Mouse (Mus musculus): ENCODE results near the gene Myo6.

The Myo6 gene

DNA sequence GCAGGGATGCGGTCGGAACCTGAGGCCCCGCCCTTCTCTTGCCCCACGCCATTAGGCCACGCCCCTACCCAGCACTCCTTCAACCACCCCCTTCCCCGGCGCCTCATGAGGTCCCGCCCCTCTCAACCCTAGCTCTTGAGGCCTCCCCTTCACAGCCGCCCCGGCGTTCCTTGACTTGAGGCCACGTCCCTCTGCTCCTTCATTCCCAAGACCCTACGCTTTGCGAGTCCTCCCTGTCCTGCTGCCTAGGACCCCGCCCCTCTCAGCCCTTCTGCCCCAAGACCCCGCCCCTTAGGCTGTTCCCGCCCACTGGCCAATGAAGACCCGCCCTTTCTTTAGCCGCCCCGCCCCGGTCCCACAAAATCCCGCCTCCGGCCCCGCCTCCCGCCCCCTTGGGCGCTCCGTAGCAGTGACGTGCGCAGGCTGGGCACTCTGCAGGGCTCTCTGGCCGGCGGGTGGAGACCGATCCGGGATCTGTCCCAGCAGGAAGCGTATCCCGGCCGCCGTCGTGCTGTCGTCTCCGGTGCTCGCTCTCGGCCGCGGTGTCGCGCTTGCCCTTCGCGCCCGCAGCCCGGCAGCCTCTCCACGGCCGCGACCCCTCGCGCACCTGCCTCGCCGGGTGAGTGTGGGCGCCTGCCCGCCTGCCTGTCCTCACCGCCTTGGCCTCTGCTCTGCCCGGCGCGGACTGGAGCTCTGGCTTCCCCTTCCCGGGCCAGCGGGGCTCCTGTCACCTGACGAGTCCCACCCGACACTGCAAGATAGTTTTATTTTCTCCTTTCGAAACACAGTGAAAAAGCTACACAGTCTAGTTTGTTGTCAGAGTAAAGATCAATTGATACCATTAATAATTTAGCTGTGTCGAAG, at the start of gene Myo6:
TSS of gene Myo6 (plus strand) at position 421 of the 864 bp plus-strand sequence.
- DNase-seq (ENCODE audit: low spot score), result peak; percentile 92

DNA sequence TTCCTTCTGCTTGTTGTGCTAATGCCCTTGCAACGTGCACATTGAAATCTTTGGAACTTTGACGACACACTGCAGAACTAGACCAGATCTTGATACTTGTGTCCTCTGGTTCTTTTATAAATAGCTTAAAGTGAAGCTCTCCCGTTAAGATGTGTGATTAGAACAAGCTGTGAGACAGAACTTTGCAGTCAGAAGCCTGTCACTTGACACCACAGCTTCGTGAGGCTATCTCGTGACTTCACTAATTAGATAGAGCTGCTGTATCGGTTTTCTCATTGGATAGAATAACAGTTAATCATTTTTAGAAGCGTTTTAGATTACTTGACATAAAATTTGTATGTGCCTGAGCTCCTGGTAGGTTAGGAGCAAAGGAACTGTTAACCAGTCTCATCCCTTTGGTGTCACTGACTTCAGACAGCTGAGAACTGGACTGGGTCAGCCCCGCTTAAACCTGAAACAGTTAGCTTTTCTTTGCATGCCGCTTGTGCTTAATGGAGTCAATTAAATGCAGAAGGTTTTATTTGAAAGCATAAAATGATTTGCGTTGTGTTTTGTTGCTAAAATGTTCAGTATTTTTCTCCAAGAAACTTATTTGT, 18.7 kb upstream of the Myo6 start:
- no peak for DNase-seq (ENCODE audit: low spot score)

DNA sequence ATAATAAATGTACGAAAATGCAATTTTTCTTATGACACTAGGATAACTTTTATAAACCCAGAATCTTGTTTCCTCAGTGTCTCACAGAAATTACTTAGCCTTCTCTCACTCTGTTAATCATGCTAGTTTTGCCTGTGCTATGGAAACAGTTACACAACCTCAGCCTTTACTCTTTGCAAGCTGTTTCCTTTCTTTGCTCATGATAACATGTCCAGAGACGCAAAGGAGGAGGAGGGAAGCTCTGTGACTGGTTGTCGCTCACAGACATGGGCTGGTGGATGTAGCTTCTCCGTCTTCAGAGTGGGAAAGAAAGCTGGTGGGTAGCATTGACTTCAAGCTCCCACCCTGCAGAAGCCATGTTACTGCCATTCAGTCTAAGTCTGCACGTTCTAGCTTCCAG, 15.2 kb upstream of the Myo6 start:
- no peak for DNase-seq (ENCODE audit: low spot score)

DNA sequence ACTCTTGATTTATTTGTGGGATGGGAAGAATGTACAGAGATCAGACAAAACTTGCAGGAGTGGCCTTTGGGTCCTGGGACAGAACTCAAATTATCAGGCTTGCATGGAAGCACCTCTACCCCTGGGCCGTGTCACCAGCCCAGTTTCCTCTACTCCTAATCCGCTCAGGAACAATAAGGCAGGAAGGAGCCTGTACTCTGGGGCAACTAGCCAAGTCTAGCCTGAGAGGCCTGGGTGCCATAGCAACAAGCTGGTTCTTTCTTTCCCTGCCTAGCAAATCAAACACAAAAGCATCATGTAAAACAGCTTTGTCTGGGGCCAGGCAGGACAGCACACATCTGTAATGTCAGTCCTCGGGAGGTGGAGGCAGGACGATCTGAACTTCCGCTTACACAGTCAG, 9.6 kb upstream of the Myo6 start:
- DNase-seq (ENCODE audit: low spot score), result no peak

DNA sequence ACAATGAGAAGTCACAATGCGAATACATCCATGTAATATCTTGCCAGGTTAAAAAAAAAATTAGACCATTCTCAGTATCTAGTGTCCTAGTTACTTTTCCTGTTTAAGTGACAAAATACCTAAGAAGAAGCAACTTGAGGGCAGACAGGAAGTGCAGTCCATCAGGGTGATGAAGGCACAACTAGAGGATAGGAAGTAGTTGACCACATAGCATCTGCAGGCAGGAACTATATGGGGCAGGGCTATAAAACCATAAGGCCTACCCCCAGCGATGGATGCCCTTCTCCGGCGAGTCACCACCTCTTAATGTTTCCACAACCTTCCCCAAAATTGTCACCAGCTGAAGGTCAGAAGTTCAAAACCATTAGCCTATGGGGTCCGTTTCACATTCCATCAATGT, 8.1 kb upstream of the Myo6 start:
- no peak for DNase-seq (ENCODE audit: low spot score)

DNA sequence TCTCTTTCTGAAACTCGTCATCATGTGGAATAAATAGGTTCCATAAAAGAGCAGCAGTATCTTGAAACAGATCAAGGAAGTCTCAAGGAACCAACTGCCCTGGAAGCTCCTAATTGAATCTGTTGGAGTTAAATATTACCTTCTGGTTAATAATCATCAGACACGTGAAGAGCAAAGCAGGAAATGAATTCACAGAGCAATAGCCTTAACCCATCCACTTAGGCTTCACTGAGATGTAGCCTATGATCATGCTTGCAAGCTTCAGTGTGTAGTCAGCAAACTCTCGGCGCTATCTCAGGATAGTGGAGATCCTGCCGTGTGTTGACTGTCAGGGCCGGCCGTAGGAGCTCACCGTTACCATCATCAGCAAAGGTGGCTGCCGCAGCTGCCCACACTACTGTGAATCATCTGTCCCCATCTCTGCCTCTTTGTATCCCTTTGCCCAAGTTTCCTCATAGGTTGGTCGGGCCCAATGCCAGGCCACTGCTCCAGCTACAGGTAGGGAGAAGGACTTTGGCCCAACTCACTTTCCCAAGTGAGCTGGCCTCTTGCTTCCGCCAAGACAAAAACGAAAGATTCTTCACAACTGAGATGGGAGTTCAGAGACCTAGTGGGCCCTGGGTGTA, 6.9 kb upstream of the Myo6 start:
- no peak for DNase-seq (ENCODE audit: low spot score)

DNA sequence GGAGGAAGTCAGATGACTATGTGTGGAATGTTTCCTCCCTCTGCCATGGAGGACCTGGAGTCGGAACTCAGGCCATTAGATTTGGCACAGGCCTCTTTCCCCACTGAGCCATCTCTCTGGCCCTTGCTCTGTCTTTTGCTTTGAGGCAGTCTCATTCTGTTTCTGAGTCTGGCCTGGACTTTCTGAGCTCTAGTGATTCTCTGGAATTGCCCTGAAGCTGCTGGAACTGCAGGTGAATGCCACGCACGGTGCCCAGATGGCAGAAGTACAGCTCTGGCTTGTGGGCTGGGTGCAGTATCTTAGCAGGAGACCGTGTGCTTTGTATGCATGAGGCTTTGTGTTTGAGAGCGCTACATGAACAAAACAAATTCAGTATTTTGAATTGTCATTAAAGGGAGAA, 5.9 kb upstream of the Myo6 start:
- no peak for DNase-seq (ENCODE audit: low spot score)

DNA sequence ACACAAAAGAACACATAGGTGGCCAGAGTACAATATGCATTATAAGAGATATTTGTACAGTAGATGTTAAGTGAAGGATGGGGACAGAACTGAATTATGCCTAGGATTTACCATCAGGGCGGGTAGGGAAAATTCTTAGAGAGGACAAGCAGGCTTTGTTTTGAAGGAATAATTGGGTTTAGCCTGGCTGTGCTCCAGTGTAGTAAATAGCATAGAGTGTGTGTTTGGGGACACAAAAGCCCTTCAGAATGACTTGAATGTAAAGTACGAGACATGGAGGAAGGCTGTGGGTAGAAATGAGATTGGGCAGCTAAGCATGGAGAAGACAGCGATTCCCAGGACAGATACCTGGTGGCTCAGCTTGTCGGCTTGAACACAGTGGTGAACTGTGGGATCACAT, 3.4 kb upstream of the Myo6 start:
- no peak for DNase-seq (ENCODE audit: low spot score)

DNA sequence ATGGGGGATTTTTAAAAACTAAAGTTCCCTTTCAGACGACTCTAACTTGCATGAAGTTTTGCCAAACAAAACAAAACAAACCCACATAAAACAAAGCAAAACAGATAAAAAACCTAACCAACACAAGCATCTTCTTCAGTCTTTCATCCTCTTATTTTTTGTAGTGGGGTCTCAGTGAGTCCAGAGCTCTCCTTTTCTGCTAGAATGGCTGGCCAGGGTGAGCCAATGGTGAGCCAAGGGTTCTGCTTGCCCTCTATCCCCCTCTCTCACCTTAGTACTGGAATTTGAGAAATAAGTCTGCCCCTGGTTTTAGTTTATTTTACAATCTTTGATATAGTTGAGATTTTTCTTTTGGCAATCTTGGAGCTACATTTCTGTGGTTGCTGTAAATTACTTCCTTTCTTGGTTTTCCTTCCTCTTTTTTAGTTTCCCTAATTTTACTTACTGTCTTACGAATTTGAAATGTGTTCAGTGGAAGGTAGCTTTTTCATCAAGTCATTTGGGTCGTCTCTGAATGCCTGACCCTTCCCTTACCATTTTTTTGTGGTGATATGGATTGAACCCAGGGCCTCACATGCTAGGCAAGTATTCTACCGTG, 1.6 kb upstream of the Myo6 start:
- DNase-seq (ENCODE audit: low spot score), result no peak

DNA sequence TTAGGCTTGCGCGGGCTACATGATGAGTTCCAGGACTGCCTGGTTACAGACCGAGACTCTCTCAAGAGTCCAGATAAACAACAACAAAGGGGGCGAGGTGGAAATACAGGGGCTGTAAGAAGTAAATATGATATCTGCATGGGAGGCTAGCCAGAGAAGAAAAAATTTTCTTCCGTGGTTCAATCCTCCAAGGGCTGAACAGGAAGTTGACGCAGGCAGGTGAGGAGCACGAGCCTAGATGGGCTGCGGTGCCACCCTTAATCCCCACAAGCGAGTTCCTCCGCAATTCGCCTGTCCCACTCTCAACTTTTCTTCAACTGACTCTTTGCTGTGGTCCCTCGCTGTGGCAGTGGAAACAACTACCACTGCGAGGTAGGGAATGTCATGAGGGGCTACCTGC, 640 bp upstream of the Myo6 start:
- DNase-seq (ENCODE audit: low spot score), result no peak

DNA sequence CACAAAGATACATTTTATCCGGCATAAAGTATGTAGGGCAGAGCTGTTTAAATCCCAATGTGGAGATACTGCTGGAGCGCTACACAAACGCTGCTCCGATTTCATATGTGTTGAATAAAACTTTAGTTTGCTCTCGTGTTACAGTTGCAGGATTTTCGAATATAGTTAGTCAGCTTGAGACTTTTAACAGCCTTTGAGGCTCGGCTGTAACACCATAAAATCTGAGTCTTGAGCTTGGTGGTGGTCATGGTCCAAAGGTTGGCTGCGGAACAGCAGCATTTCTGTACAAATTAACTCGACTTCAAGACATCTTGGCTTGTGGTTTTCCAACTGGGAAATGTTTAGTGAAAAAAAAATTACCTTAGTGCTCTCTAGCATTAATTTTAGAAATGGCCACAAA, 859 bp downstream of the Myo6 start:
- no peak for DNase-seq (ENCODE audit: low spot score)

DNA sequence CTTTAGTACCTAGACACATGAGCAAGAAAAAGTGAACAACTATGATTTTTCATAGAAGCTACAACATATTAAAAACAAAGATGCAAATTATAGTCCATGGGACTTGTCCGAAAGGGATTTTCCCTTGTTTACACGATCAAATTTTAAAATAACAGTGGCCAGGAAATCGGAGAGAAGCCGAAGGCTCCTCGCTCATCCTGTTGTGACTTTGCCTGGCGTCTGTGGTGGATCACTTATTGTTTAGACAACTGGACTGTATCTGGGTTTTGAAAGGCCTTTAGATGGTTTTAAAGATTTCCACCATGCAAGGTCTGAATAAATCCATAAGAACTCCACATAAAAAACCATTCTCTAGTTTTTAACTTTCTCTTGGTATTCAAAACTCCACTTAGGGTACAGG, 1.6 kb downstream of the Myo6 start:
- no peak for DNase-seq (ENCODE audit: low spot score)

DNA sequence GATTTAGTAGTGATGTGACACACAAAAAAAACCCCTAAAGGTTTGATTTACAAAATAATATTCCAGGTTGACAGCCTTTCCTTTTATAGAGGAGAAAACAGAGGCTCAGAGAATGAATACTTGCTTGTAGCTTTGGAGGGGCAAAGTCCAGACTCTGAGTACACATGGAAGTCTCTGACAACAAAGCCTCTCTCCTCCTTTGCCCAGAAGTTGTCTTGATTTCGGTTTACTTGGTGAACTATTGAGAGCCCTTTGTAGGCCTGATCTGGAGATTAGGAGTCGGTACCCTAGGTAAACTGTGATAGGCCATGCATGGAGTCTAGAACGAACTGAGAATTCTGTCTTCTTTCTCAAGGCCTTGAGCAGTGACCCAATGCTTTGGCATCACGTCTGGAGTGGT, 2.3 kb downstream of the Myo6 start:
- no peak for DNase-seq (ENCODE audit: low spot score)

DNA sequence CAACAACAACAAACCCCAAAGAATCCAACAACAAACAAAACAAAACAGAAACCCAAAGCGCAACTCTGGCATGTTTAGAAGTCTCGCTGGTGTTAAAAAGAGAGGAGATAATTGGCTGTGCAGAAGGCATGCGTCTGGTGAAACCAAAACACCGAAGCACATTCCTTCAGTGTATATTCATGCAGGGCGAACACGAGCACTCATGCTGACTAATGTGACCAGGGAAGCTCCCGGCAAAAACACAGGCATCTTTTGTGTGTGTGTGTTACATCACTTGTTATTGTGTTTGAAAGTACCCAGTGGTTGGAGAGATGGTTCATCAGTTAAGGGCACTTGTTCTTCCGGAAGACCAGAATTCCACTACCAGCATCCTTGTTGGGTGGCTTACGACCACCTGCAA, 4.7 kb downstream of the Myo6 start:
- DNase-seq (ENCODE audit: low spot score), result peak; percentile 33

DNA sequence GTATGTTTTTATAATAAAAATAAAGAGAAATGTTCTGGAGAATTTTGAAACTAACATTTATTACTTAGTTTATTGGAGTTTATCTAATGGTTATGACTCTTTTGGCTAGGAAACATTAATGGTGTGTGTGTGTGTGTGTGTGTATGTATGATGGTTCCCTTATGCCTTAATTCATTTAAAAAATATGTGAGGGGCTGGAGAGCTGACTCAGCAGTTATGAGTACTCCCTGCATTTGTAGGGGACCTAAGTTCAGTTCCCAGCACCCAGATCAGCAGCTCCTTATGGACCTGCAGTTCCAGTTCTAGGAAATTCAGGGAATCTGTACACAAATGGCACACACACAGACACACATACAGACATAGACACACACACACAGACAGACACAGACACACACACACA, 6.4 kb downstream of the Myo6 start:
- DNase-seq (ENCODE audit: low spot score), result no peak

DNA sequence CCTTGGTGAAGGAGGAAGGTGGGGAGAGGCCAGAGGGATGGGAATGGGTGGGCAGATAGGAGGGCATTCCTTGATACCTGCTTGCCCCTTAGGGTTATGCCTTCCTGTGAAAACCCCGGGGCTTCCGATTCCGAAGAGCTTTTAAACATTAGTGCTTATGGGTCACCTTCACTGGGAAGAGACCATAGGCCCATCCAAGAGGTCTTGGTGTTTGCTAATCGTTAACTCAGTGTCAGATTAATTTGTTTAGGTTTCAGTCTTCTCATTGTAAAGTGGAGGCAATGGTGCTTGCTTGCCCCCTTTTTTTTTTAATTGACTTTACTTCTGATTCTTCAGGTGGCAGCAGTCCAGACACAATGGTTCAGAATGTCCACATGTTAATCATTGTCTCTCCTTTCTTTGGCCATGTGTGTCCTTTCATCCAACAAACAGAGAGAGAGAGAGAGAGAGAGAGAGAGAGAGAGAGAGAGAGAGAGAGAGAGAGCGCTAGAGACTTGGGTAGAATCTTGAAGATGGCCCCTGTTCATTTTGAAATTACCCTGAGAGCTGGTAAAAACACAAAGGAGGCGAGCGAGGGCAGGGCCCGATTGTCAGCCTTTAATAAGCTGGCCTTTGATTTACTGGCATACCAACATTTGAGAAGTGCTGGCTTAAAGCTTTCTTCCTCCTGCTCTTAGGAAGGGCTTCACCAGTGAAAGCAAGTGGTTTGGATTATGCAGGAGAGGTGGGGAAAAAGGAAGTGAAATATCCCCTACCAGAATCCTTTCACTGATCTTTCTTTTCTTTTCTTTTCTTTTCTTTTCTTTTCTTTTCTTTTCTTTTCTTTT, 7.8 kb downstream of the Myo6 start:
- DNase-seq (ENCODE audit: low spot score), result no peak

DNA sequence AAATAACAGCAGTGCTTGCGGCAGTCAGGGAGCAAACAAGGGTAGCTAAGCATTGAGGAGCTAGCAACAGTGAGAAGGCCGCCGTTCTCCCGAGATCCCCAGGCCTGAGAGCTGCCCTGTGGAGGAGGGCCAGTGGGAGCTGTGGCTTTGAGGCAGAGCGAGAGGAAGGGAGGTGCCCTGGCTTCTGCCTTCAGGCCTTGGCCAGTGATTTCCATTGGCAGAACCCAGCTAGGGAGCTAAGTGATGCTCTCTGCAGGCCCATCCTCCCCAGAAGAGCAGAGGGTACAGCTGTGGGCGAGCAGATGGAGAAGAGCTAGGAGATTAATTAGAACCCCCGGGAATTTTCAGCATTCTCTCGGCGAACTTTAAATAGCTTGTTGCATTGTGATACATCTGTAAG, 8.8 kb downstream of the Myo6 start:
- peak; percentile 34 for DNase-seq (ENCODE audit: low spot score)

DNA sequence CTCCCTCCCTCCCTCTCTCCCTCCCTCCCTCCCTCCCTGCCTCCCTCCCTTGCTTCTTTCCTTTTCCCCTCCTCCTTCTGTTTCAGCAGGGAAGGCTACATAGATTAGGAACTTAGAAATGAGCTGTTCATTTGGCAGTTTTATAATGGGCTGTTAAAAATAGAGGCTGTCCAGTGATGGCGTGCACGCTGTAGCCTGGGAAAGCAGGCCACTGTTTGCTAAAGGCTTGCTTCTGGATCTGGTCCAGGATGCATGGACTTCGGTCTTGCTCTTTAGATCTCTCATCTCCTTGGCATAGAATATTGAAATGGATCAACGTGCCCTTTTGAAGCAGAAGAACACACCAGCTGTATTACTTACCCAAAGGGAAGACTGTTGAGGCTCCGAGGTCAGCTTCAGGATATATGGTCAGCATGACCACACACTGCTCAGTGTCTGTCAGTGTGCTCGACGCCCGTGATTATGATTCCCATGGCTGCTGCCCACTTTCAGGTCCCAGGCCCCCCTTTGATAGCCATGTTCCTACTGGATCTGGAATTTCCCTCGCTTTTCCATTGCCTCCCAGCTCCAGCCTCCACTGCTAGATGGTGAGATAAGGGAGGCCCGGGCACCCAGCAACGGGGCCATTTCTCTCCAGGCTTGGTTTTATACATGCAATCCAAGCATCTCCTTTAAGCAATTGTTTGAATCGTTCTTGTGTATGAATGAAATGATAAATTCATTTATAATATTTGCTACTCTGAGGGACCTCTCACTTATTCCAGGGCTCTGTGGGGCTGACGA, 12.1 kb downstream of the Myo6 start:
- no peak for DNase-seq (ENCODE audit: low spot score)

DNA sequence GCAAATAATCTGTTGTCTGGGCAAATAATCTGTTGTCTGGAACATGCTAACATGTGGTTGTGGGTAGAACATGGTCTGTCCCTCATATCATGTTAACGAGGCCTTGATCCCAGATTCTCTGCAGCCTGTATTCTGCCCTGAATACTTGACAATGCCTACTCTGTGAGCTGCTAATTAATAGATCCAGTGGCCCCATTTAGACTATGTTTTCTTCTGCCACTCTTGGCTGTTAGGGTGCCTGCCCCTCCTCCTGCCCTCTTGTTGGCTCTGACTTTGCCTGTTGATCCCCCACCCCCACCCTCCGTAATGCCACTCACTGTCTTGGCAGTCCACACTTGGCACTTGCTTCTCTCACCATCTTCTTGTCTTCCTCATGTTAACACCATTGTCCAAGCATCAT, 13.8 kb downstream of the Myo6 start:
- peak; percentile 20 for DNase-seq (ENCODE audit: low spot score)

DNA sequence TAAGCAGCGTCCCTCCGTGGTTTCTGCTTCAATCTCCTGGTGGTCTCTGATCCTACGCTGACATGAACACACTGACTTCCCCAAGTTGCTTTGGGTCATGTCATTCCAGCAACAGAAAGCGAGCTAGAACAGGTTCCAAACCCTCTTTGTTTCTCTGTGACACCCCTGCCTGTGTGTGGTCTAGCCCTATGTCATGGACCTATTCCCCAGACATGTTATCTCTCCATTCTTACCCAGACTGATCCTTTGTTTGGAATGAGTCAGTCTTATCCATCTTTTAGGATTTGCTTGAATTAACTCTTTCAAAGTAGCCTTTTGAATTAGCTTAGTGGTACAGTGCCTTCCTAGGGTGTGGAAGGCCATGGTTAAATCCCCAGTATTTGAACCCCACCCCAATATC, 14.9 kb downstream of the Myo6 start:
- DNase-seq (ENCODE audit: low spot score), result no peak

DNA sequence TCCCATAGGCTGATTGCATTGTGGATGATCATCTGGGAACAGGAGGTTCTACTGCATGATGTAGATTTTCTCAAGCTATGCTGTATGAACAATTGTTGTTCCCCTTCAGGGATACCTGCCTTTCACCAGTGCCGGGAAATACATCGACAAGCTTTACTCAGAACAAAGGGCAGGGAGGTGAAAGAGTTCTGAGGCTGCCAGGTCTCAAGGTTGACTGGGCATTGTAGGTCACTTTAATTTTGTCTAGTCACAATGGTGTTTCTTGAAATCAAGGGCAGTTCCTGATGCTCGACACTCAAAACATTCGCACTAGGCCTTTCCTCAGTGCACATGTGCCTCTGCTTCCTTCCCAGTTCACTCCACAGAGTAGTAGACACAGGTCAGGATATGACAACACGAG, 15.9 kb downstream of the Myo6 start:
- DNase-seq (ENCODE audit: low spot score), result no peak
